Mouse (Mus musculus) granulocyte monocyte progenitor cell, adult 5-6 weeks (primary cell): ENCODE measurements around the gene Bok. TPM values are rescaled to one million over a fixed set of nuclear protein-coding genes. Genes with fewer than 3 reads are reported as not detected.

Experiments
- ATAC-seq: replicated peaks from 2 replicates; pipeline ENCODE4 v1.8.0; 2016; ENCODE audit warnings: mild to moderate bottlenecking, moderate TSS enrichment, inconsistent platforms; ENCODE audit not compliant: poor library complexity, severe bottlenecking
- total RNA-seq, 2 experiments: library from RNA; stranded (forward) in 1 of 2; stranded (reverse) in 1 of 2; fragments of 200-712, 200-1000 nt in 1 of 2; fragments of >200 nt in 1 of 2; fragmentation: Nextera tagmentation in 1 of 2; gene quantifications; 2 replicates each; pipeline ENCODE4 v1.2.3; 2014 to 2017

Gene Bok
- total RNA-seq, 2 experiments from 2014 or later: 0.26 to 0.60 TPM

DNA sequence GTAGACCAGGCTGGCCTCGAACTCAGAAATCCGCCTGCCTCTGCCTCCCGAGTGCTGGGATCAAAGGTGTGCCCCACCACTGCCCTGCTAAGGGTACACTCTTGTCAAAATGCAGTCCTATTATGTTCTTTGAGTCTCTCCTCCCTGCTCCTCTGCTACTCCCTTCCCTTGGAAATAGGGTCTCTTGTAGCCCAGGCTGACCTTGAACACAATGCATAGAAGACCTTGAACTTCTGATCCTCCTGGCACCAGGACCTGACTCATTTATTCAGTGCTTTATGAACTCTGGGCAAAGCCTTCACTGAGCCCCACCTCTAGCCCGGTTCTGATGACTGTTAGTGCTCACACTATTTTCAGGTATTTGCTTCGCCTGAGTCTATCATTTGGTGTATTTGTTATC lies 52.3 kb downstream of the Bok start:
- ATAC-seq: no peak

DNA sequence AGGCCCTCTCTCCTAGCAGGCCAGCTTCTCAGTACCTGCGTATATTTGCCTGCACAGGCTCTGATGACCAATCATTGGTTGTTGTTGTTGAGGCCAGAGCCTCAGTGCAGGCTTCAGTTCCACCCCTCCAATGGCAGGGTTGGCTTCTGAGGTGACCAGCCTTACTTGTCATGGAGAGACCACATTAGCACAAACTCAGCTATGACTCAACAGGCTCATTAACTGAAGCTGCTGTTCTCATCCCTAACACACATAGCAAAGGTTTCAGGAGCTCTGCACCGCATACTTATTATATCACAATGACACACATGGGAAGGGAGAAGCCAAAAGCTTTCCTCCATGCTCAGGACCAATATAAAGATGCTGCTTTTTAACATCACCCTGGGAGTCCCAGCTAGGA lies 55.2 kb downstream of the Bok start:
- ATAC-seq: no peak

GRCm38 (mm10) chr1:93741987-93742386 lies 56.5 kb downstream of the Bok start:
- ATAC-seq: no peak

- no peak for ATAC-seq
These were observed 57.5 kb downstream of the Bok start for GRCm38 (mm10) chr1:93742910-93743309.

Other genes starting within 250 kb of the Bok start
- gene Hdlbp, start 206.8 kb upstream of the Bok start, total RNA-seq (2014; fragmentation: Nextera tagmentation): 176 and 186 TPM in 2 replicates
- gene Hdlbp, start 206.8 kb upstream of the Bok start, total RNA-seq (2017): 137 and 149 TPM in 2 replicates
- 0.56 and 2.3 TPM in 2 replicates for gene Farp2, start 173.6 kb upstream of the Bok start, total RNA-seq (2014; fragmentation: Nextera tagmentation)
- gene Farp2, start 173.6 kb upstream of the Bok start, total RNA-seq (2017): 0.82 and 1.3 TPM in 2 replicates
- gene Stk25, start 27.0 kb upstream of the Bok start, total RNA-seq (2014; fragmentation: Nextera tagmentation): 53.5 and 65.0 TPM in 2 replicates
- gene Stk25, start 27.0 kb upstream of the Bok start, total RNA-seq (2017): 30.9 and 38.5 TPM in 2 replicates
- gene Atg4b, start 65.8 kb downstream of the Bok start, total RNA-seq (2014; fragmentation: Nextera tagmentation): 29.7 and 61.9 TPM in 2 replicates
- gene Atg4b, start 65.8 kb downstream of the Bok start, total RNA-seq (2017): 46.8 and 87.7 TPM in 2 replicates
- gene Thap4, start 69.2 kb downstream of the Bok start, total RNA-seq (2014; fragmentation: Nextera tagmentation): 30.8 and 57.7 TPM in 2 replicates
- 16.7 and 25.0 TPM in 2 replicates for gene Thap4, start 69.2 kb downstream of the Bok start, total RNA-seq (2017)
- 238 and 289 TPM in 2 replicates for gene Dtymk, start 116.3 kb downstream of the Bok start, total RNA-seq (2014; fragmentation: Nextera tagmentation)
- 216 and 239 TPM in 2 replicates for gene Dtymk, start 116.3 kb downstream of the Bok start, total RNA-seq (2017)
- gene Ing5, start 118.3 kb downstream of the Bok start, total RNA-seq (2014; fragmentation: Nextera tagmentation): 9.5 and 19.4 TPM in 2 replicates
- 27.1 and 42.3 TPM in 2 replicates for gene Ing5, start 118.3 kb downstream of the Bok start, total RNA-seq (2017)
- 19.3 and 25.7 TPM in 2 replicates for gene D2hgdh, start 139.2 kb downstream of the Bok start, total RNA-seq (2014; fragmentation: Nextera tagmentation)
- 13.8 and 19.9 TPM in 2 replicates for gene D2hgdh, start 139.2 kb downstream of the Bok start, total RNA-seq (2017)
- gene Gal3st2, start 175.6 kb downstream of the Bok start, total RNA-seq (2014; fragmentation: Nextera tagmentation): not detected in 2 replicates
- not detected in 2 replicates for gene Gal3st2, start 175.6 kb downstream of the Bok start, total RNA-seq (2017)
- gene Gal3st2b, start 232.7 kb downstream of the Bok start, total RNA-seq (2014; fragmentation: Nextera tagmentation): not detected in 2 replicates
- gene Gal3st2b, start 232.7 kb downstream of the Bok start, total RNA-seq (2017): not detected in 2 replicates